Mouse (Mus musculus) limb, embryonic 14.5 days (tissue): ENCODE measurements around the gene Ganc. TPM values are rescaled to one million over a fixed set of nuclear protein-coding genes. Genes with fewer than 3 reads are reported as not detected.
A peak's percentile ranks its signal among the peaks of the same experiment; 100 is the strongest.

Experiments used
- ATAC-seq: fragments of 200-750 bp; cut with Nextera tagmentation; 2 replicates; pipeline ENCODE4 v1.8.0; 2017; ENCODE audit warnings: low read depth, moderate number of reproducible peaks, moderate TSS enrichment; ENCODE audit not compliant: low FRiP score
- DNase-seq: peaks from one replicate; pipeline ENCODE4 v3.0.0-alpha.2; 2015; ENCODE audit warnings: low spot score
- H3K27ac ChIP-seq: fragments of 300-500 bp; sonication (generic); replicated peaks from 2 replicates; pipeline ENCODE4 v1.5.1; 2014; ENCODE audit warnings: low read depth, mild to moderate bottlenecking, low read length, moderate library complexity, mixed read lengths
- H3K27me3 ChIP-seq: fragments of 300-500 bp; sonication (generic); 2 replicates; pipeline ENCODE4 v1.6.1; 2014; ENCODE audit warnings: low read length, mixed read lengths; ENCODE audit not compliant: control insufficient read depth, insufficient read depth
- H3K36me3 ChIP-seq: fragments of 300-500 bp; sonication (generic); 2 replicates; pipeline ENCODE4 v1.6.1; 2014; ENCODE audit warnings: mild to moderate bottlenecking, low read length, moderate library complexity, mixed read lengths; ENCODE audit not compliant: control insufficient read depth, insufficient read depth
- H3K4me1 ChIP-seq: fragments of 300-500 bp; sonication (generic); 2 replicates; pipeline ENCODE4 v1.6.1; 2014; ENCODE audit warnings: antibody characterized with exemption, low read length, mixed read lengths; ENCODE audit not compliant: control insufficient read depth, insufficient read depth
- H3K4me2 ChIP-seq: fragments of 300-500 bp; sonication (generic); replicated peaks from 2 replicates; pipeline ENCODE4 v1.6.1; 2014; ENCODE audit warnings: low read depth, mild to moderate bottlenecking, low read length, moderate library complexity; ENCODE audit not compliant: severe bottlenecking
- H3K4me3 ChIP-seq: fragments of 300-500 bp; sonication (generic); replicated peaks from 2 replicates; pipeline ENCODE4 v1.5.1; 2014; ENCODE audit warnings: low read length
- H3K9ac ChIP-seq: fragments of 300-500 bp; sonication (generic); 2 replicates; pipeline ENCODE4 v1.6.1; 2014; ENCODE audit warnings: mild to moderate bottlenecking, low read depth, low read length, moderate library complexity; ENCODE audit not compliant: severe bottlenecking
- H3K9me3 ChIP-seq: fragments of 300-500 bp; sonication (generic); 2 replicates; pipeline ENCODE4 v1.6.1; 2016; ENCODE audit warnings: low read length; ENCODE audit not compliant: control insufficient read depth
- POLR2A ChIP-seq: fragments of 200-500 bp; IDR thresholded peaks from 2 replicates; pipeline ENCODE4 v1.8.0; 2012; ENCODE audit warnings: inconsistent platforms, mild to moderate bottlenecking, moderate library complexity, borderline replicate concordance; ENCODE audit not compliant: insufficient read depth, insufficient read length; ENCODE audit errors: extremely low read depth
- whole genome bisulfite sequencing: fragments of 180-500 bp; shearing (Covaris S2); extraction: QIAGEN DNeasy Blood & Tissue Kit; methylation state at CpG from one replicate; pipeline ENCODE4 v1.1.7; 2014; 5-methylcytosine and 5-hydroxymethylcytosine counted together
- polyA plus RNA-seq, 2 experiments: library from polyadenylated mRNA; depleted of rRNA in 1 of 2; stranded (reverse) in 1 of 2; unstranded in 1 of 2; fragments of >200 nt; fragmentation: Nextera tagmentation in 1 of 2; extraction: Ambion mirVana in 1 of 2; gene quantifications; 2 replicates each; pipeline versions ENCODE4 v1.2.1 to v1.2.3; 2012 to 2014

Gene Ganc
- polyA plus RNA-seq, 2 experiments: 7.8 to 8.1 TPM

GRCm38 (mm10) chr2:120501136-120501918 is 97.6 kb downstream of the Ganc start:
- 44% methylated on average over 17 of the region's 17 CpGs for WGBS

DNA sequence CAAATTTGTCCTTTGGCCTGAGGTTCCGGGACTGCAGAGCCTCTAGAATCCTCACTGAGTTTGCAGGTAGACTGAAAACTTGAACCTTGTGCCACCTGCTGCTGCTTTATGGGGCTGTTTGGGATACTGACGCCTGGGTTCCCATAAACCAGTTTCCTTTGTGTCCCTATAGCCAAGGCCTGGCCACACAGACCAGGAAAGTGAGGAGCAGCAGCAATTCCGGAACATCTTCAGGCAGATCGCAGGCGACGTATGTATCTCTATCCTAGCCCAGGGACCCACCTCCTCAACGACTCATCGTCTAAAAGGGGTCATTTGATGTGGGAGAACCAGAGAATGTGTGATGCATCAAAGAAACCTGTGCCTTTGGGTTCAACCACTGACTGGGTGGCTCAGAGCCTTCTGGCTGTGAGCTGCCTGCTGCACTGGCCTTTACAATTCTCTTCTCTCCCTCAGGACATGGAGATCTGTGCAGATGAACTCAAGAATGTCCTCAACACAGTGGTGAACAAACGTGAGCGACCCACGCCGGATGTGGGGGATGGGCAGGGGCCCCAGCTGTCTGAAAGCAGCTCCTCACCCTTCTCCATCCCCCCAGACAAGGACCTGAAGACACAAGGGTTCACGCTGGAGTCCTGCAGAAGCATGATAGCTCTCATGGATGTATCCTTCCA is 98.4 kb downstream of the Ganc start:
- H3K4me3 ChIP-seq: no peak overlapping the region
- ATAC-seq: no peak
- WGBS: 66% methylated on average over 13 of the region's 13 CpGs

More at GRCm38 (mm10) chr2:120501136-120501918, 97.6 kb downstream of the Ganc start:
- DNase-seq: no peak
- Histone ChIP-seq H3K36me3 (peaks cover 18% of the 10 kb centered on the region), H3K27ac (no peak overlapping the region), H3K27me3 (no peaks in the 10 kb centered on the region), H3K9me3 (no peaks in the 10 kb centered on the region), H3K4me3 (no peak overlapping the region), H3K4me2 (no peak overlapping the region), H3K9ac (0 out of 2 replicates have a peak overlapping the region, but pooled peaks have one; percentile 2), H3K4me1 (no peaks in the 10 kb centered on the region)
- no peak for ATAC-seq
- no peak for TF ChIP-seq POLR2A

DNA sequence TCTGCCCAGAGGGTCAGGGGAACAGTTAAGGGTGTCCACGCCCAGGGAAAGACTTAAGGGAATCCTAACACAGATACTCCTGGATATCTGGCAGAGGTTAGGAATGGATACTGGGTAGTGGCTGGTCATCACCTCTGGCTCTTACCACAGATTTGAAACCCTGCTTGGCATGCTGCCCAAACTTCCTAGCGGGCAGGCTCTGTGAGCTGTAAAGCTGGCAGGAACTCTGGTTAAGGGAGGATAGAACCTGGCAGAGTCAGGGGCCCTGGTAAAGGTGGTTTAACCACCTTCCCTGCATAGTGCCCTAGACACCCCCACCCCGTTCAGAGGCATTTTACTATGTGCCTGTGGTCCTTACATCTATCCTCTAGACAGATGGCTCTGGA is 98.9 kb downstream of the Ganc start:
- Histone ChIP-seq H3K4me3 (no peak overlapping the region), H3K4me1 (no peaks in the 10 kb centered on the region), H3K4me2 (no peak overlapping the region), H3K9me3 (no peaks in the 10 kb centered on the region), H3K9ac (no peak overlapping the region), H3K36me3 (peaks cover 23% of the 10 kb centered on the region), H3K27me3 (no peaks in the 10 kb centered on the region), H3K27ac (no peak overlapping the region)
- no peak for TF ChIP-seq POLR2A
- DNase-seq: no peak
- WGBS: 64% methylated on average over 3 of the region's 3 CpGs
- no peak for ATAC-seq

More for the DNA sequence above, 98.4 kb downstream of the Ganc start:
- Histone ChIP-seq H3K4me1 (no peaks in the 10 kb centered on the region), H3K27ac (no peak overlapping the region), H3K4me2 (no peak overlapping the region), H3K27me3 (no peaks in the 10 kb centered on the region), H3K36me3 (peaks cover 21% of the 10 kb centered on the region), H3K9ac (0 out of 2 replicates have a peak overlapping the region, but pooled peaks have one; percentile 2), H3K9me3 (no peaks in the 10 kb centered on the region)
- DNase-seq: no peak
- no peak for TF ChIP-seq POLR2A

GRCm38 (mm10) chr2:120503094-120503493 is 99.4 kb downstream of the Ganc start:
- Histone ChIP-seq H3K27ac (no peak overlapping the region), H3K36me3 (peaks cover 26% of the 10 kb centered on the region), H3K27me3 (no peaks in the 10 kb centered on the region), H3K4me3 (no peak overlapping the region), H3K4me2 (no peak overlapping the region), H3K9me3 (no peaks in the 10 kb centered on the region), H3K9ac (no peak overlapping the region), H3K4me1 (no peaks in the 10 kb centered on the region)
- ATAC-seq: no peak
- DNase-seq: no peak
- WGBS: 96% methylated on average over 6 of the region's 6 CpGs
- TF ChIP-seq POLR2A: no peak

DNA sequence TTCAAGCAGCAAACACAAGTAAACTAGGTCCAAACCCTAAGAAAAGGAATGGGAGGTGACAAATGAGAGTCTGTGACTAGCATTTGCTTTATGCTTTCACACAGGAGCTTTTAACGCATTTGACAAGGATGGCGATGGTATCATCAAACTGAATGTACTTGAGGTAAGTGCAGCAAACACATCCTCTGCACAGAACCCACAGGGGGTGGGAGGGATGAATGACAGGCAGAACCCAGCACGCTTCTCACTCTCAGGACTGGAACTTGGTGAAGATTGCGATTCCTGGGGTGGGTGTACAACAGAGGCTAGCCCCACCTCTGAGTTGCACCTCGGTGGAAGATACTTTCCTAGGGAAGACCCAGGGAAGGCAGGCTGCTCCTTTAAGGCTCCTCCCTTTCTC is 100.3 kb downstream of the Ganc start:
- DNase-seq (no peak), ATAC-seq (no peak)
- no peaks in the 10 kb centered on the region for H3K4me1 ChIP-seq
- H3K27ac ChIP-seq: no peak overlapping the region
- H3K4me2 ChIP-seq: no peak overlapping the region
- peaks cover 35% of the 10 kb centered on the region for H3K36me3 ChIP-seq
- H3K4me3 ChIP-seq: no peak overlapping the region
- H3K27me3 ChIP-seq: no peaks in the 10 kb centered on the region
- WGBS: 86% methylated on average over 5 of the region's 5 CpGs
- H3K9ac ChIP-seq: no peak overlapping the region
- no peak for TF ChIP-seq POLR2A
- no peaks in the 10 kb centered on the region for H3K9me3 ChIP-seq

Other genes starting within 250 kb of the Ganc start
- gene Ehd4, start 249.3 kb upstream of the Ganc start, polyA plus RNA-seq (2012; rRNA removed): 18.3 and 19.7 TPM in 2 replicates
- gene Ehd4, start 249.3 kb upstream of the Ganc start, polyA plus RNA-seq (2014; fragmentation: Nextera tagmentation; extraction: Ambion mirVana): 37.1 and 51.0 TPM in 2 replicates
- 1.0 and 1.2 TPM in 2 replicates for gene Pla2g4e, start 158.6 kb upstream of the Ganc start, polyA plus RNA-seq (2012; rRNA removed)
- 0.54 and 2.1 TPM in 2 replicates for gene Pla2g4e, start 158.6 kb upstream of the Ganc start, polyA plus RNA-seq (2014; fragmentation: Nextera tagmentation; extraction: Ambion mirVana)
- gene Pla2g4d, start 114.7 kb upstream of the Ganc start, polyA plus RNA-seq (2012; rRNA removed): 0.05 and 0.08 TPM in 2 replicates
- 0.08 and 0.15 TPM in 2 replicates for gene Pla2g4d, start 114.7 kb upstream of the Ganc start, polyA plus RNA-seq (2014; fragmentation: Nextera tagmentation; extraction: Ambion mirVana)
- 3.0 and 3.6 TPM in 2 replicates for gene Pla2g4f, start 89.7 kb upstream of the Ganc start, polyA plus RNA-seq (2012; rRNA removed)
- 2.8 and 5.5 TPM in 2 replicates for gene Pla2g4f, start 89.7 kb upstream of the Ganc start, polyA plus RNA-seq (2014; fragmentation: Nextera tagmentation; extraction: Ambion mirVana)
- 36.1 and 48.1 TPM in 2 replicates for gene Vps39, start 50.8 kb upstream of the Ganc start, polyA plus RNA-seq (2012; rRNA removed)
- 26.1 and 29.3 TPM in 2 replicates for gene Vps39, start 50.8 kb upstream of the Ganc start, polyA plus RNA-seq (2014; fragmentation: Nextera tagmentation; extraction: Ambion mirVana)
- gene Tmem87a, start 217 bp downstream of the Ganc start, polyA plus RNA-seq (2012; rRNA removed): 23.2 and 26.3 TPM in 2 replicates
- gene Tmem87a, start 217 bp downstream of the Ganc start, polyA plus RNA-seq (2014; fragmentation: Nextera tagmentation; extraction: Ambion mirVana): 11.3 and 12.6 TPM in 2 replicates
- gene Capn3, start 52.1 kb downstream of the Ganc start, polyA plus RNA-seq (2012; rRNA removed): 6.0 and 6.4 TPM in 2 replicates
- gene Capn3, start 52.1 kb downstream of the Ganc start, polyA plus RNA-seq (2014; fragmentation: Nextera tagmentation; extraction: Ambion mirVana): 2.9 and 4.2 TPM in 2 replicates
- 58.0 and 61.9 TPM in 2 replicates for gene Zfp106, start 159.9 kb downstream of the Ganc start, polyA plus RNA-seq (2012; rRNA removed)
- 60.7 and 61.1 TPM in 2 replicates for gene Zfp106, start 159.9 kb downstream of the Ganc start, polyA plus RNA-seq (2014; fragmentation: Nextera tagmentation; extraction: Ambion mirVana)
- 40.6 and 59.1 TPM in 2 replicates for gene Snap23, start 163.8 kb downstream of the Ganc start, polyA plus RNA-seq (2012; rRNA removed)
- 51.2 and 51.6 TPM in 2 replicates for gene Snap23, start 163.8 kb downstream of the Ganc start, polyA plus RNA-seq (2014; fragmentation: Nextera tagmentation; extraction: Ambion mirVana)
- 13.2 and 15.0 TPM in 2 replicates for gene Haus2, start 205.5 kb downstream of the Ganc start, polyA plus RNA-seq (2012; rRNA removed)
- 20.5 and 21.6 TPM in 2 replicates for gene Haus2, start 205.5 kb downstream of the Ganc start, polyA plus RNA-seq (2014; fragmentation: Nextera tagmentation; extraction: Ambion mirVana)
- 18.1 and 18.4 TPM in 2 replicates for gene Lrrc57, start 205.6 kb downstream of the Ganc start, polyA plus RNA-seq (2012; rRNA removed)
- 19.4 and 20.7 TPM in 2 replicates for gene Lrrc57, start 205.6 kb downstream of the Ganc start, polyA plus RNA-seq (2014; fragmentation: Nextera tagmentation; extraction: Ambion mirVana)
- gene Stard9, start 225.2 kb downstream of the Ganc start, polyA plus RNA-seq (2012; rRNA removed): 25.4 and 28.4 TPM in 2 replicates
- 10.7 and 11.4 TPM in 2 replicates for gene Stard9, start 225.2 kb downstream of the Ganc start, polyA plus RNA-seq (2014; fragmentation: Nextera tagmentation; extraction: Ambion mirVana)